Mouse (Mus musculus): ENCODE measurements at regions not wholly inside any gene's neighbourhood (a gene's known extent, or its start where the extent isn't known, plus 50 kb on each side); places are given as distances from the start of the nearest gene placed in this dataset.
A peak's percentile ranks its signal among the peaks of the same experiment; 100 is the strongest.

- H3K4me1 ChIP-seq (replicated peaks): peaks cover 29% of the 10 kb centered on the region
- H3K36me3 ChIP-seq: no peaks in the 10 kb centered on the region
- no peak overlapping the region for H3K27ac ChIP-seq (ENCODE audit: poor library complexity, severe bottlenecking)
- 0 out of 2 replicates have a peak, but pooled peaks cover 6% of the 10 kb centered on the region for H3K9me3 ChIP-seq (replicated peaks)
- peaks cover 6% of the 10 kb centered on the region; the same call in 1 of the 2 replicates for H3K27me3 ChIP-seq (replicated peaks)
- no peak overlapping the region for H3K4me3 ChIP-seq
- ATAC-seq (ENCODE audit: insufficient number of reproducible peaks, low FRiP score): no peak
- 0 out of 2 replicates have a peak overlapping the region, but pooled peaks have one; percentile 15 for H3K4me2 ChIP-seq
- H3K9ac ChIP-seq: 0 out of 2 replicates have a peak overlapping the region, but pooled peaks have one; percentile 43
- 46% methylated on average over 10 of the region's 10 CpGs for WGBS
These were observed 1161.2 kb downstream of the 4930447A16Rik start for GRCm38 (mm10) chr15:38586594-38586993.

- no peaks in the 10 kb centered on the region for H3K36me3 ChIP-seq
- no peak for ATAC-seq (ENCODE audit: insufficient number of reproducible peaks, low FRiP score)
- H3K4me3 ChIP-seq: no peak overlapping the region
- 61% methylated on average over 5 of the region's 5 CpGs for WGBS
- peaks cover 6% of the 10 kb centered on the region; the same call in 1 of the 2 replicates for H3K27me3 ChIP-seq (replicated peaks)
- H3K4me2 ChIP-seq: no peak overlapping the region
- H3K27ac ChIP-seq (ENCODE audit: poor library complexity, severe bottlenecking): no peak overlapping the region
- peaks cover 29% of the 10 kb centered on the region for H3K4me1 ChIP-seq (replicated peaks)
- no peak overlapping the region for H3K9ac ChIP-seq
- peaks cover 15% of the 10 kb centered on the region for H3K9me3 ChIP-seq (replicated peaks)
These were observed 1162.9 kb downstream of the 4930447A16Rik start for GRCm38 (mm10) chr15:38588268-38588667.

- Histone ChIP-seq H3K9ac (no peak overlapping the region), H3K4me3 (no peak overlapping the region), H3K4me2 (no peak overlapping the region), H3K27me3 (replicated peaks) (peaks cover 6% of the 10 kb centered on the region; the same call in 1 of the 2 replicates), H3K4me1 (replicated peaks) (peaks cover 30% of the 10 kb centered on the region), H3K27ac (ENCODE audit: poor library complexity, severe bottlenecking) (no peak overlapping the region), H3K36me3 (no peaks in the 10 kb centered on the region), H3K9me3 (replicated peaks) (peaks cover 18% of the 10 kb centered on the region)
- ATAC-seq (ENCODE audit: insufficient number of reproducible peaks, low FRiP score): no peak
- WGBS: 40% methylated on average over 2 of the region's 2 CpGs
These were observed 1163.7 kb downstream of the 4930447A16Rik start for GRCm38 (mm10) chr15:38589010-38589409.

GRCm38 (mm10) chr15:38589675-38590074 is 1164.3 kb downstream of the 4930447A16Rik start:
- no peak overlapping the region for H3K27ac ChIP-seq (ENCODE audit: poor library complexity, severe bottlenecking)
- H3K36me3 ChIP-seq: no peaks in the 10 kb centered on the region
- peaks cover 6% of the 10 kb centered on the region; the same call in 1 of the 2 replicates for H3K27me3 ChIP-seq (replicated peaks)
- H3K4me3 ChIP-seq: no peak overlapping the region
- H3K4me2 ChIP-seq: no peak overlapping the region
- H3K9ac ChIP-seq: no peak overlapping the region
- peaks cover 37% of the 10 kb centered on the region for H3K4me1 ChIP-seq (replicated peaks)
- H3K9me3 ChIP-seq (replicated peaks): peaks cover 18% of the 10 kb centered on the region
- ATAC-seq (ENCODE audit: insufficient number of reproducible peaks, low FRiP score): no peak
- WGBS: 94% methylated on average over 5 of the region's 5 CpGs

- Histone ChIP-seq H3K27ac (ENCODE audit: poor library complexity, severe bottlenecking) (peak overlapping the region; percentile 84), H3K36me3 (no peaks in the 10 kb centered on the region), H3K27me3 (replicated peaks) (no peaks in the 10 kb centered on the region), H3K4me1 (replicated peaks) (peaks cover 46% of the 10 kb centered on the region), H3K9ac (no peak overlapping the region), H3K4me2 (0 out of 2 replicates have a peak overlapping the region, but pooled peaks have one; percentile 18), H3K4me3 (no peak overlapping the region), H3K9me3 (replicated peaks) (peaks cover 18% of the 10 kb centered on the region)
- peak; percentile 63 for ATAC-seq (ENCODE audit: insufficient number of reproducible peaks, low FRiP score)
- WGBS: 39% methylated on average over 11 of the region's 11 CpGs
These were observed 1168.7 kb downstream of the 4930447A16Rik start for GRCm38 (mm10) chr15:38594095-38594494.

GRCm38 (mm10) chr15:38594747-38595146 is 1169.4 kb downstream of the 4930447A16Rik start:
- Histone ChIP-seq H3K9ac (no peak overlapping the region), H3K9me3 (replicated peaks) (peaks cover 18% of the 10 kb centered on the region), H3K4me3 (no peak overlapping the region), H3K4me1 (replicated peaks) (peaks cover 46% of the 10 kb centered on the region), H3K27ac (ENCODE audit: poor library complexity, severe bottlenecking) (peak overlapping the region; percentile 84), H3K27me3 (replicated peaks) (no peaks in the 10 kb centered on the region), H3K4me2 (no peak overlapping the region), H3K36me3 (no peaks in the 10 kb centered on the region)
- WGBS: 95% methylated on average over 2 of the region's 2 CpGs
- ATAC-seq (ENCODE audit: insufficient number of reproducible peaks, low FRiP score): no peak

- no peaks in the 10 kb centered on the region for H3K36me3 ChIP-seq
- H3K27ac ChIP-seq (ENCODE audit: poor library complexity, severe bottlenecking): peak overlapping the region; percentile 84; the same call in 1 of the 2 replicates
- peaks cover 18% of the 10 kb centered on the region for H3K9me3 ChIP-seq (replicated peaks)
- 50% methylated on average over 4 of the region's 4 CpGs for WGBS
- H3K4me1 ChIP-seq (replicated peaks): peaks cover 46% of the 10 kb centered on the region
- H3K27me3 ChIP-seq (replicated peaks): no peaks in the 10 kb centered on the region
- ATAC-seq (ENCODE audit: insufficient number of reproducible peaks, low FRiP score): no peak
- no peak overlapping the region for H3K4me2 ChIP-seq
- H3K9ac ChIP-seq: no peak overlapping the region
- H3K4me3 ChIP-seq: no peak overlapping the region
These were observed 1170.5 kb downstream of the 4930447A16Rik start for GRCm38 (mm10) chr15:38595820-38596219.

GRCm38 (mm10) chr15:38597458-38597857 is 1172.1 kb downstream of the 4930447A16Rik start:
- no peak overlapping the region for H3K4me3 ChIP-seq
- no peaks in the 10 kb centered on the region for H3K27me3 ChIP-seq (replicated peaks)
- peak overlapping the region; percentile 92 for H3K27ac ChIP-seq (ENCODE audit: poor library complexity, severe bottlenecking)
- 10% methylated on average over 3 of the region's 3 CpGs for WGBS
- H3K36me3 ChIP-seq: no peaks in the 10 kb centered on the region
- ATAC-seq (ENCODE audit: insufficient number of reproducible peaks, low FRiP score): 0 out of 2 replicates have a peak, but pooled peaks have one; percentile 44
- peaks cover 8% of the 10 kb centered on the region for H3K9me3 ChIP-seq (replicated peaks)
- peaks cover 57% of the 10 kb centered on the region for H3K4me1 ChIP-seq (replicated peaks)
- no peak overlapping the region for H3K9ac ChIP-seq
- H3K4me2 ChIP-seq: peak overlapping the region; percentile 25; the same call in 1 of the 2 replicates

GRCm38 (mm10) chr15:38601436-38601835 is 1176.1 kb downstream of the 4930447A16Rik start:
- ATAC-seq (ENCODE audit: insufficient number of reproducible peaks, low FRiP score): no peak
- Histone ChIP-seq H3K36me3 (no peaks in the 10 kb centered on the region), H3K27ac (ENCODE audit: poor library complexity, severe bottlenecking) (peak overlapping the region; percentile 81), H3K4me3 (no peak overlapping the region), H3K9ac (no peak overlapping the region), H3K9me3 (replicated peaks) (no peaks in the 10 kb centered on the region), H3K27me3 (replicated peaks) (no peaks in the 10 kb centered on the region), H3K4me2 (no peak overlapping the region), H3K4me1 (replicated peaks) (peaks cover 46% of the 10 kb centered on the region)
- WGBS: 76% methylated on average over 7 of the region's 7 CpGs

- 41% methylated on average over 12 of the region's 12 CpGs for WGBS
- Histone ChIP-seq H3K27me3 (replicated peaks) (no peaks in the 10 kb centered on the region), H3K4me2 (0 out of 2 replicates have a peak overlapping the region, but pooled peaks have one; percentile 1), H3K36me3 (no peaks in the 10 kb centered on the region), H3K9ac (peak overlapping the region; percentile 23; the same call in 1 of the 2 replicates), H3K9me3 (replicated peaks) (no peaks in the 10 kb centered on the region), H3K27ac (ENCODE audit: poor library complexity, severe bottlenecking) (peak overlapping the region; percentile 81), H3K4me1 (replicated peaks) (peaks cover 42% of the 10 kb centered on the region), H3K4me3 (no peak overlapping the region)
- no peak for ATAC-seq (ENCODE audit: insufficient number of reproducible peaks, low FRiP score)
These were observed 1177.0 kb downstream of the 4930447A16Rik start for GRCm38 (mm10) chr15:38602187-38602870.

- Histone ChIP-seq H3K4me2 (no peak overlapping the region), H3K9me3 (replicated peaks) (no peaks in the 10 kb centered on the region), H3K4me1 (replicated peaks) (peaks cover 29% of the 10 kb centered on the region), H3K27me3 (replicated peaks) (no peaks in the 10 kb centered on the region), H3K36me3 (no peaks in the 10 kb centered on the region), H3K9ac (no peak overlapping the region), H3K4me3 (no peak overlapping the region), H3K27ac (ENCODE audit: poor library complexity, severe bottlenecking) (no peak overlapping the region)
- 84% methylated on average over 5 of the region's 5 CpGs for WGBS
- no peak for ATAC-seq (ENCODE audit: insufficient number of reproducible peaks, low FRiP score)
These were observed 1178.6 kb downstream of the 4930447A16Rik start for GRCm38 (mm10) chr15:38603918-38604317.
